Mouse (Mus musculus): ENCODE data around the gene Osbpl8. TPM values are rescaled to one million over a fixed set of nuclear protein-coding genes. Genes with fewer than 3 reads are reported as not detected.
A peak's percentile ranks its signal among the peaks of the same experiment; 100 is the strongest.
"Not testable (repeated sequence)": the region's sequence is repeated elsewhere in the genome, so short reads cannot be mapped to it uniquely, and the experiment has no call there.

Gene Osbpl8
- polyA plus RNA-seq, 1 experiment from 2014 or later, result 9.0 TPM

- H3K4me3 ChIP-seq (replicated peaks), result no peak overlapping the region
- H3K4me2 ChIP-seq, result no peak overlapping the region
- no peak overlapping the region for H3K9ac ChIP-seq
- no peaks in the 10 kb centered on the region for H3K9me3 ChIP-seq (replicated peaks)
- H3K36me3 ChIP-seq, result no peaks in the 10 kb centered on the region
- 0 out of 2 replicates have a peak overlapping the region, but pooled peaks have one; percentile 32 for H3K27ac ChIP-seq
- 57% methylated on average over 3 of the region's 3 CpGs for WGBS
- peak; percentile 40; the same call in 1 of the 2 replicates for ATAC-seq (replicated peaks; ENCODE audit: low FRiP score)
- no peaks in the 10 kb centered on the region for H3K27me3 ChIP-seq
- peaks cover 4% of the 10 kb centered on the region; the same call in 1 of the 2 replicates for H3K4me1 ChIP-seq
Observed at GRCm38 (mm10) chr10:111130872-111131271, 33.7 kb upstream of the Osbpl8 start.

- no peak overlapping the region for H3K4me3 ChIP-seq (replicated peaks)
- 86% methylated on average over 5 of the region's 5 CpGs for WGBS
- no peaks in the 10 kb centered on the region for H3K9me3 ChIP-seq (replicated peaks)
- no peak overlapping the region for H3K4me2 ChIP-seq
- peaks cover 4% of the 10 kb centered on the region; the same call in 1 of the 2 replicates for H3K4me1 ChIP-seq
- no peaks in the 10 kb centered on the region for H3K27me3 ChIP-seq
- H3K36me3 ChIP-seq, result no peaks in the 10 kb centered on the region
- H3K27ac ChIP-seq, result no peak overlapping the region
- ATAC-seq (replicated peaks; ENCODE audit: low FRiP score), result no peak
- no peak overlapping the region for H3K9ac ChIP-seq
Observed at GRCm38 (mm10) chr10:111133271-111133670, 31.3 kb upstream of the Osbpl8 start.

- Histone ChIP-seq H3K27me3 (no peaks in the 10 kb centered on the region), H3K9me3 (replicated peaks) (no peaks in the 10 kb centered on the region), H3K4me2 (no peak overlapping the region), H3K36me3 (no peaks in the 10 kb centered on the region), H3K4me3 (replicated peaks) (no peak overlapping the region), H3K27ac (no peak overlapping the region), H3K9ac (no peak overlapping the region), H3K4me1 (peaks cover 4% of the 10 kb centered on the region; the same call in 1 of the 2 replicates)
- ATAC-seq (replicated peaks; ENCODE audit: low FRiP score), result 0 out of 2 replicates have a peak, but pooled peaks have one; percentile 38
- WGBS, result 72% methylated on average over 8 of the region's 8 CpGs
Observed at GRCm38 (mm10) chr10:111133936-111134335, 30.6 kb upstream of the Osbpl8 start.

GRCm38 (mm10) chr10:111134412-111134957, 30.1 kb upstream of the Osbpl8 start:
- H3K9ac ChIP-seq, result no peak overlapping the region
- H3K4me2 ChIP-seq, result no peak overlapping the region
- peaks cover 4% of the 10 kb centered on the region; the same call in 1 of the 2 replicates for H3K4me1 ChIP-seq
- no peak for ATAC-seq (replicated peaks; ENCODE audit: low FRiP score)
- H3K9me3 ChIP-seq (replicated peaks), result no peaks in the 10 kb centered on the region
- H3K36me3 ChIP-seq, result no peaks in the 10 kb centered on the region
- WGBS, result 85% methylated on average over 9 of the region's 9 CpGs
- H3K4me3 ChIP-seq (replicated peaks), result no peak overlapping the region
- H3K27ac ChIP-seq, result no peak overlapping the region
- H3K27me3 ChIP-seq, result no peaks in the 10 kb centered on the region

GRCm38 (mm10) chr10:111136306-111136705, 28.2 kb upstream of the Osbpl8 start:
- not testable (repeated sequence) for H3K4me3 ChIP-seq (replicated peaks); ATAC-seq (replicated peaks; ENCODE audit: low FRiP score); H3K4me1 ChIP-seq; H3K27ac ChIP-seq; H3K9ac ChIP-seq; H3K36me3 ChIP-seq; H3K4me2 ChIP-seq; H3K27me3 ChIP-seq; H3K9me3 ChIP-seq (replicated peaks)
- WGBS, result 87% methylated on average over 5 of the region's 5 CpGs

GRCm38 (mm10) chr10:111137905-111138304, 26.6 kb upstream of the Osbpl8 start:
- Histone ChIP-seq H3K36me3 (no peaks in the 10 kb centered on the region), H3K9me3 (replicated peaks) (no peaks in the 10 kb centered on the region), H3K27ac (no peak overlapping the region), H3K4me1 (no peaks in the 10 kb centered on the region), H3K4me3 (replicated peaks) (no peak overlapping the region), H3K27me3 (no peaks in the 10 kb centered on the region), H3K9ac (no peak overlapping the region), H3K4me2 (no peak overlapping the region)
- ATAC-seq (replicated peaks; ENCODE audit: low FRiP score), result no peak
- 71% methylated on average over 4 of the region's 4 CpGs for WGBS

GRCm38 (mm10) chr10:111139170-111139569, 25.4 kb upstream of the Osbpl8 start:
- Histone ChIP-seq H3K4me1 (no peaks in the 10 kb centered on the region), H3K4me2 (no peak overlapping the region), H3K36me3 (no peaks in the 10 kb centered on the region), H3K9ac (no peak overlapping the region), H3K27ac (peak overlapping the region; percentile 51; the same call in 1 of the 2 replicates), H3K9me3 (replicated peaks) (no peaks in the 10 kb centered on the region), H3K27me3 (no peaks in the 10 kb centered on the region), H3K4me3 (replicated peaks) (no peak overlapping the region)
- ATAC-seq (replicated peaks; ENCODE audit: low FRiP score), result no peak
- WGBS, result 61% methylated on average over 1 of the region's 1 CpGs

GRCm38 (mm10) chr10:111139881-111140280, 24.7 kb upstream of the Osbpl8 start:
- Histone ChIP-seq H3K9ac (no peak overlapping the region), H3K36me3 (no peaks in the 10 kb centered on the region), H3K4me3 (replicated peaks) (no peak overlapping the region), H3K4me2 (no peak overlapping the region), H3K27me3 (no peaks in the 10 kb centered on the region), H3K4me1 (no peaks in the 10 kb centered on the region), H3K27ac (peak overlapping the region; percentile 51; the same call in 1 of the 2 replicates), H3K9me3 (replicated peaks) (no peaks in the 10 kb centered on the region)
- 63% methylated on average over 5 of the region's 5 CpGs for WGBS
- ATAC-seq (replicated peaks; ENCODE audit: low FRiP score), result 0 out of 2 replicates have a peak, but pooled peaks have one; percentile 43

- no peak overlapping the region for H3K4me2 ChIP-seq
- H3K36me3 ChIP-seq, result no peaks in the 10 kb centered on the region
- no peaks in the 10 kb centered on the region for H3K9me3 ChIP-seq (replicated peaks)
- no peaks in the 10 kb centered on the region for H3K27me3 ChIP-seq
- no peak overlapping the region for H3K4me3 ChIP-seq (replicated peaks)
- 78% methylated on average over 11 of the region's 11 CpGs for WGBS
- no peaks in the 10 kb centered on the region for H3K4me1 ChIP-seq
- no peak overlapping the region for H3K27ac ChIP-seq
- ATAC-seq (replicated peaks; ENCODE audit: low FRiP score), result no peak
- no peak overlapping the region for H3K9ac ChIP-seq
Observed at GRCm38 (mm10) chr10:111144371-111144959, 20.1 kb upstream of the Osbpl8 start.

- WGBS, result 69% methylated on average over 5 of the region's 5 CpGs
- ATAC-seq (replicated peaks; ENCODE audit: low FRiP score), result no peak
- no peaks in the 10 kb centered on the region for H3K27me3 ChIP-seq
- no peak overlapping the region for H3K4me2 ChIP-seq
- H3K4me3 ChIP-seq (replicated peaks), result no peak overlapping the region
- no peaks in the 10 kb centered on the region for H3K9me3 ChIP-seq (replicated peaks)
- H3K9ac ChIP-seq, result no peak overlapping the region
- no peaks in the 10 kb centered on the region for H3K36me3 ChIP-seq
- H3K27ac ChIP-seq, result no peak overlapping the region
- H3K4me1 ChIP-seq, result no peaks in the 10 kb centered on the region
Observed at GRCm38 (mm10) chr10:111149761-111150160, 14.8 kb upstream of the Osbpl8 start.

GRCm38 (mm10) chr10:111155065-111155464, 9.5 kb upstream of the Osbpl8 start:
- no peaks in the 10 kb centered on the region for H3K36me3 ChIP-seq
- no peaks in the 10 kb centered on the region for H3K4me1 ChIP-seq
- no peak overlapping the region for H3K4me2 ChIP-seq
- no peak for ATAC-seq (replicated peaks; ENCODE audit: low FRiP score)
- H3K9ac ChIP-seq, result no peak overlapping the region
- WGBS, result 93% methylated on average over 3 of the region's 3 CpGs
- H3K27me3 ChIP-seq, result no peaks in the 10 kb centered on the region
- no peaks in the 10 kb centered on the region for H3K9me3 ChIP-seq (replicated peaks)
- H3K27ac ChIP-seq, result no peak overlapping the region
- no peak overlapping the region for H3K4me3 ChIP-seq (replicated peaks)

GRCm38 (mm10) chr10:111155571-111155970, 9.0 kb upstream of the Osbpl8 start:
- Histone ChIP-seq H3K9me3 (replicated peaks) (no peaks in the 10 kb centered on the region), H3K9ac (no peak overlapping the region), H3K4me2 (no peak overlapping the region), H3K27me3 (no peaks in the 10 kb centered on the region), H3K36me3 (no peaks in the 10 kb centered on the region), H3K4me3 (replicated peaks) (no peak overlapping the region), H3K4me1 (no peaks in the 10 kb centered on the region), H3K27ac (no peak overlapping the region)
- no peak for ATAC-seq (replicated peaks; ENCODE audit: low FRiP score)
- WGBS, result 61% methylated on average over 7 of the region's 7 CpGs
